Mouse (Mus musculus): ENCODE measurements around the gene Lag3. TPM values are rescaled to one million over a fixed set of nuclear protein-coding genes. Genes with fewer than 3 reads are reported as not detected.
A peak's percentile ranks its signal among the peaks of the same experiment; 100 is the strongest.

Lag3 gene
- polyA plus RNA-seq, 2 experiments, result 2.3 to 2.6 TPM

- Histone ChIP-seq H3K27ac (replicated peaks; ENCODE audit: low read depth, low read length) (no peak overlapping the region), H3K4me2 (replicated peaks; ENCODE audit: low read depth, low read length, severe bottlenecking) (no peak overlapping the region), H3K36me3 (ENCODE audit: control insufficient read depth, insufficient read depth, low read length) (peaks cover 26% of the 10 kb centered on the region), H3K9ac (ENCODE audit: low read depth, low read length, severe bottlenecking) (no peak overlapping the region), H3K4me3 (replicated peaks; ENCODE audit: low read length) (no peak overlapping the region), H3K4me1 (ENCODE audit: control insufficient read depth, insufficient read depth, low read length) (peaks cover 32% of the 10 kb centered on the region), H3K27me3 (ENCODE audit: control insufficient read depth, insufficient read depth, low read length) (no peaks in the 10 kb centered on the region), H3K9me3 (ENCODE audit: control insufficient read depth, low read length) (no peaks in the 10 kb centered on the region)
- 84% methylated on average over 7 of the region's 7 CpGs for WGBS
- TF ChIP-seq POLR2A (IDR thresholded peaks at IDR 0.05; ENCODE audit: borderline replicate concordance, extremely low read depth, insufficient read depth, insufficient read length), result no peak
- no peak for ATAC-seq (ENCODE audit: low FRiP score, low read depth)
- DNase-seq (ENCODE audit: low spot score), result no peak
Measured at GRCm38 (mm10) chr6:124914511-124914910, 3.0 kb upstream of the Lag3 start.

GRCm38 (mm10) chr6:124913721-124914285 is 2.3 kb upstream of the Lag3 start:
- Histone ChIP-seq H3K27ac (replicated peaks; ENCODE audit: low read depth, low read length) (no peak overlapping the region), H3K4me2 (replicated peaks; ENCODE audit: low read depth, low read length, severe bottlenecking) (no peak overlapping the region), H3K9me3 (ENCODE audit: control insufficient read depth, low read length) (no peaks in the 10 kb centered on the region), H3K4me1 (ENCODE audit: control insufficient read depth, insufficient read depth, low read length) (peaks cover 27% of the 10 kb centered on the region), H3K27me3 (ENCODE audit: control insufficient read depth, insufficient read depth, low read length) (no peaks in the 10 kb centered on the region), H3K36me3 (ENCODE audit: control insufficient read depth, insufficient read depth, low read length) (peaks cover 26% of the 10 kb centered on the region), H3K4me3 (replicated peaks; ENCODE audit: low read length) (no peak overlapping the region), H3K9ac (ENCODE audit: low read depth, low read length, severe bottlenecking) (no peak overlapping the region)
- no peak for ATAC-seq (ENCODE audit: low FRiP score, low read depth)
- TF ChIP-seq POLR2A (IDR thresholded peaks at IDR 0.05; ENCODE audit: borderline replicate concordance, extremely low read depth, insufficient read depth, insufficient read length), result no peak
- no peak for DNase-seq (ENCODE audit: low spot score)
- WGBS, result 77% methylated on average over 10 of the region's 14 CpGs

- Histone ChIP-seq H3K27ac (replicated peaks; ENCODE audit: low read depth, low read length) (no peak overlapping the region), H3K4me3 (replicated peaks; ENCODE audit: low read length) (no peak overlapping the region), H3K9me3 (ENCODE audit: control insufficient read depth, low read length) (no peaks in the 10 kb centered on the region), H3K9ac (ENCODE audit: low read depth, low read length, severe bottlenecking) (no peak overlapping the region), H3K4me1 (ENCODE audit: control insufficient read depth, insufficient read depth, low read length) (peaks cover 21% of the 10 kb centered on the region), H3K27me3 (ENCODE audit: control insufficient read depth, insufficient read depth, low read length) (no peaks in the 10 kb centered on the region), H3K4me2 (replicated peaks; ENCODE audit: low read depth, low read length, severe bottlenecking) (no peak overlapping the region), H3K36me3 (ENCODE audit: control insufficient read depth, insufficient read depth, low read length) (peaks cover 26% of the 10 kb centered on the region)
- ATAC-seq (ENCODE audit: low FRiP score, low read depth), result no peak
- no peak for TF ChIP-seq POLR2A (IDR thresholded peaks at IDR 0.05; ENCODE audit: borderline replicate concordance, extremely low read depth, insufficient read depth, insufficient read length)
- DNase-seq (ENCODE audit: low spot score), result no peak
- WGBS, result 76% methylated on average over 6 of the region's 6 CpGs
Measured at GRCm38 (mm10) chr6:124913214-124913613, 1.7 kb upstream of the Lag3 start.

- ATAC-seq (ENCODE audit: low FRiP score, low read depth) (no peak), DNase-seq (ENCODE audit: low spot score) (no peak)
- peak overlapping the region; percentile 13 for H3K4me3 ChIP-seq (replicated peaks; ENCODE audit: low read length)
- no peak overlapping the region for H3K27ac ChIP-seq (replicated peaks; ENCODE audit: low read depth, low read length)
- peak overlapping the region; percentile 38 for H3K9ac ChIP-seq (ENCODE audit: low read depth, low read length, severe bottlenecking)
- WGBS, result 5% methylated on average over 28 of the region's 32 CpGs
- no peaks in the 10 kb centered on the region for H3K9me3 ChIP-seq (ENCODE audit: control insufficient read depth, low read length)
- no peaks in the 10 kb centered on the region for H3K27me3 ChIP-seq (ENCODE audit: control insufficient read depth, insufficient read depth, low read length)
- H3K4me2 ChIP-seq (replicated peaks; ENCODE audit: low read depth, low read length, severe bottlenecking), result peak overlapping the region; percentile 43
- TF ChIP-seq POLR2A (IDR thresholded peaks at IDR 0.05; ENCODE audit: borderline replicate concordance, extremely low read depth, insufficient read depth, insufficient read length), result 0 out of 2 replicates have a peak, but pooled peaks have one; percentile 18
- H3K4me1 ChIP-seq (ENCODE audit: control insufficient read depth, insufficient read depth, low read length), result peaks cover 15% of the 10 kb centered on the region
- H3K36me3 ChIP-seq (ENCODE audit: control insufficient read depth, insufficient read depth, low read length), result peaks cover 26% of the 10 kb centered on the region
Measured at GRCm38 (mm10) chr6:124910032-124910431, 1.5 kb downstream of the Lag3 start.

- Histone ChIP-seq H3K4me2 (replicated peaks; ENCODE audit: low read depth, low read length, severe bottlenecking) (no peak overlapping the region), H3K4me1 (ENCODE audit: control insufficient read depth, insufficient read depth, low read length) (peaks cover 20% of the 10 kb centered on the region), H3K27me3 (ENCODE audit: control insufficient read depth, insufficient read depth, low read length) (no peaks in the 10 kb centered on the region), H3K27ac (replicated peaks; ENCODE audit: low read depth, low read length) (no peak overlapping the region), H3K36me3 (ENCODE audit: control insufficient read depth, insufficient read depth, low read length) (peaks cover 4% of the 10 kb centered on the region; the same call in 1 of the 2 replicates), H3K9ac (ENCODE audit: low read depth, low read length, severe bottlenecking) (no peak overlapping the region), H3K9me3 (ENCODE audit: control insufficient read depth, low read length) (no peaks in the 10 kb centered on the region), H3K4me3 (replicated peaks; ENCODE audit: low read length) (no peak overlapping the region)
- TF ChIP-seq POLR2A (IDR thresholded peaks at IDR 0.05; ENCODE audit: borderline replicate concordance, extremely low read depth, insufficient read depth, insufficient read length), result no peak
- ATAC-seq (ENCODE audit: low FRiP score, low read depth) (no peak), DNase-seq (ENCODE audit: low spot score) (no peak)
- 75% methylated on average over 1 of the region's 1 CpGs for WGBS
Measured at GRCm38 (mm10) chr6:124907767-124908166, 3.7 kb downstream of the Lag3 start.
